Mouse (Mus musculus) thymus, postnatal 36 days (tissue): ENCODE measurements around the gene Wrap73.

Experiments used
- DNase-seq, 2 experiments: peaks; one replicate each; pipeline ENCODE4 v3.0.0; 2022; ENCODE audit warnings: mixed read lengths in 2 of 2

Wrap73 gene

GRCm38 (mm10) chr4:154186002-154186537 lies 43.9 kb downstream of the Wrap73 start:
- no peak for DNase-seq

- DNase-seq: no peak
Observed at GRCm38 (mm10) chr4:154188948-154189347, 46.8 kb downstream of the Wrap73 start.

- DNase-seq: no peak
Observed at GRCm38 (mm10) chr4:154197961-154198360, 55.8 kb downstream of the Wrap73 start.

GRCm38 (mm10) chr4:154198377-154198961 lies 56.3 kb downstream of the Wrap73 start:
- no peak for DNase-seq

GRCm38 (mm10) chr4:154201511-154201910 lies 59.3 kb downstream of the Wrap73 start:
- DNase-seq: no peak

GRCm38 (mm10) chr4:154204532-154204931 lies 62.4 kb downstream of the Wrap73 start:
- no peak for DNase-seq

- no peak for DNase-seq
Observed at GRCm38 (mm10) chr4:154205392-154205791, 63.2 kb downstream of the Wrap73 start.

GRCm38 (mm10) chr4:154207261-154207660 lies 65.1 kb downstream of the Wrap73 start:
- peak; percentile 17 to 36 for DNase-seq

- DNase-seq: no peak
Observed at GRCm38 (mm10) chr4:154209054-154209453, 66.9 kb downstream of the Wrap73 start.

GRCm38 (mm10) chr4:154209825-154210224 lies 67.7 kb downstream of the Wrap73 start:
- no peak for DNase-seq

- no peak for DNase-seq
Observed at GRCm38 (mm10) chr4:154211459-154211858, 69.3 kb downstream of the Wrap73 start.

GRCm38 (mm10) chr4:154213586-154213985 lies 71.4 kb downstream of the Wrap73 start:
- no peak for DNase-seq

- DNase-seq: no peak
Observed at GRCm38 (mm10) chr4:154214075-154214474, 71.9 kb downstream of the Wrap73 start.
